Mouse (Mus musculus) kidney, adult 2 months (tissue): ENCODE results near the gene Trmt1.

ENCODE experiments used
- CTCF ChIP-seq: fragments of 200-500 bp; conservative IDR thresholded peaks from 2 replicates; pipeline ENCODE4 v1.5.1; 2011; ENCODE audit warnings: low read depth, mild to moderate bottlenecking, control low read depth, low read length, moderate library complexity, mixed read lengths; ENCODE audit not compliant: insufficient read depth, insufficient read length
- POLR2A ChIP-seq: fragments of 200-500 bp; IDR thresholded peaks from one replicate; pipeline ENCODE4 v1.6.1; 2011; ENCODE audit warnings: low read depth, low read length, control low read depth

GRCm38 (mm10) chr8:84738266-84738665 lies 52.2 kb downstream of the Trmt1 start:
- TF ChIP-seq CTCF (no peak), POLR2A (no peak)
